Mouse (Mus musculus): ENCODE measurements around the gene Bub3. TPM values are rescaled to one million over a fixed set of nuclear protein-coding genes. Genes with fewer than 3 reads are reported as not detected.

Bub3 gene
- polyA plus RNA-seq, 1 experiment from 2014 or later: 148 TPM

DNA sequence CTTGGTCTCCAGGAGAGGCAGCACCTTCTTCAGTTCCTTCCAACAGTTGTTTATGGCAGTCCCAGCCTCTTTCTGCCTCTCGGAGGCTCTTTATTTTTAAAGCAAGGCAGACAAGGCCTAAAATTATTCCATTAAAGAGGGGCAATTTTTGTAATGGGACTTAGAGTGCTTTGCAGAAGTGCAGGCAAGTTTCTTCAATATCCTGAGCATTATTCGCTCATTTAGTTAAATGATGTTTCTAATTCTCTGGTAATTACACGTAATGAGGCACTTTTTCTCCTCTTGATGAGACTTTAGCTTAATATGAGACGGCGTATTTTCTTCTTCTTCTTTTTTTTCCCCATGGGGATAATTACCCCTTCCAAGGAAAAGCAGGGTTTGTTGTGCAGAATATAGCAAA lies 25.5 kb downstream of the Bub3 start:
- no peaks in the 10 kb centered on the region for H3K27me3 ChIP-seq (ENCODE audit: control insufficient read depth, insufficient read depth, low read length)
- no peak overlapping the region for H3K9ac ChIP-seq (ENCODE audit: low read depth, low read length)
- no peaks in the 10 kb centered on the region for H3K4me1 ChIP-seq (ENCODE audit: control insufficient read depth, insufficient read depth, low read length)
- no peak overlapping the region for H3K4me2 ChIP-seq
- H3K9me3 ChIP-seq (replicated peaks; ENCODE audit: control insufficient read depth, low read length): no peaks in the 10 kb centered on the region
- WGBS (ENCODE audit: insufficient replicate concordance): 84% methylated on average over 5 of the region's 5 CpGs
- no peak overlapping the region for H3K4me3 ChIP-seq (ENCODE audit: low read depth, low read length)
- no peak overlapping the region for H3K27ac ChIP-seq (ENCODE audit: low read depth, low read length)
- H3K36me3 ChIP-seq (ENCODE audit: control insufficient read depth, insufficient read depth, low read length): no peaks in the 10 kb centered on the region
- no peak for ATAC-seq (replicated peaks; ENCODE audit: insufficient number of reproducible peaks, low FRiP score, low TSS enrichment)

DNA sequence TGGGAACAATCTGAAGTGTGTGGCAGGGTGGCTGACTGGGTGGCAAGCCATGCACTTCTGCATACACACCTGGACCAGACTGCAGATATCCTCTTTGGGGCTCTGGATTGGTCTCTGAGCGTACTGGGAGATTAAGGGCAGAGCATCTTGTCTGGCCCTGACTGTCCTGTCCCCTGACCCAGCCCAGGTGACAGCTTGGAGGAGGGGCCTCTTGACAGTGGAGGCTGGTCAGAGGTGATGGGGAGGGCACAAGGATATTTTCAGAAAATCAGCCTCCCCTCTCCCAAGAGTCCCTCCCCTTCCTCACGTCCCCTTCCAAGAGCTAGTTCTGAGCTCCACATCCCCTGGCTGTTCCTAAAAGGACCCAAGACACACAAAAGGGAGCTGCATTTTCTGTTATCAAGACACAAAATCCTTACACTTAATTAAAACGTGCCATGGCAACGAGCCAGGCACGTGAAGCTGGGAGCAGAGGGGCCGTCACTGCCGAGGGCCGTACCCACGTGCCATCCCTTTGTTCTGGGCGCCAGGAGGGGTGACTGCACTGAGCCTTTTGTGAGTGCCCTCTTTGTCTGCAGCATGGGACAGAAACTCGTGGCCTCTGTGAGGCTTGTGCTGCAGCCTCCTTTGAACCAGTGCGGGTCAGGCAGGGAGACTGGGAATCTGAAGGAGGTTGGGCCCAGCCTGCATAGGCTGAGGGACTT lies 37.9 kb downstream of the Bub3 start:
- Histone ChIP-seq H3K27ac (ENCODE audit: low read depth, low read length) (no peak overlapping the region), H3K36me3 (ENCODE audit: control insufficient read depth, insufficient read depth, low read length) (no peaks in the 10 kb centered on the region), H3K9ac (ENCODE audit: low read depth, low read length) (no peak overlapping the region), H3K9me3 (replicated peaks; ENCODE audit: control insufficient read depth, low read length) (no peaks in the 10 kb centered on the region), H3K4me3 (ENCODE audit: low read depth, low read length) (no peak overlapping the region), H3K4me1 (ENCODE audit: control insufficient read depth, insufficient read depth, low read length) (no peaks in the 10 kb centered on the region), H3K4me2 (no peak overlapping the region; the same call in 1 of the 2 replicates), H3K27me3 (ENCODE audit: control insufficient read depth, insufficient read depth, low read length) (peaks cover 9% of the 10 kb centered on the region)
- ATAC-seq (replicated peaks; ENCODE audit: insufficient number of reproducible peaks, low FRiP score, low TSS enrichment): no peak
- 18% methylated on average over 12 of the region's 12 CpGs for WGBS (ENCODE audit: insufficient replicate concordance)

DNA sequence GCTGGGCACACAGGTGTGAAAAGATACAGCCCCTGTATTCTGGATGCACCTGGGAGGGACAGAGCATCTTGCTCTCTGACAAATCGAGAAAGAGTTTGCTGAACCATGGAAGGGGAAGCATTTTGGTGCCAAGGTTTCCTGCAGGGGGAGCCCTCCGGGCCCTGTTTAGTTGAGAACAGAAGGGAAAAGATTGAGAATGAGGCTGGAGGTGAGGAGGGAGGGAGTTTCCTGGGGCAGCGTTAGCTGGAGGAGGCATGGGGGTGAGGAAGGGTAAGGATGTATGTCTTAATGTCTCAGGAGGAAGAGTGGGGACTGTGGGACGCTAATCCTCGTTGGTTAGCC lies 38.4 kb downstream of the Bub3 start:
- H3K36me3 ChIP-seq (ENCODE audit: control insufficient read depth, insufficient read depth, low read length): no peaks in the 10 kb centered on the region
- no peak overlapping the region for H3K4me2 ChIP-seq
- no peak overlapping the region for H3K27ac ChIP-seq (ENCODE audit: low read depth, low read length)
- H3K4me1 ChIP-seq (ENCODE audit: control insufficient read depth, insufficient read depth, low read length): no peaks in the 10 kb centered on the region
- no peaks in the 10 kb centered on the region for H3K9me3 ChIP-seq (replicated peaks; ENCODE audit: control insufficient read depth, low read length)
- no peak overlapping the region for H3K4me3 ChIP-seq (ENCODE audit: low read depth, low read length)
- H3K27me3 ChIP-seq (ENCODE audit: control insufficient read depth, insufficient read depth, low read length): peaks cover 9% of the 10 kb centered on the region
- H3K9ac ChIP-seq (ENCODE audit: low read depth, low read length): no peak overlapping the region
- 10% methylated on average over 5 of the region's 5 CpGs for WGBS (ENCODE audit: insufficient replicate concordance)
- no peak for ATAC-seq (replicated peaks; ENCODE audit: insufficient number of reproducible peaks, low FRiP score, low TSS enrichment)

DNA sequence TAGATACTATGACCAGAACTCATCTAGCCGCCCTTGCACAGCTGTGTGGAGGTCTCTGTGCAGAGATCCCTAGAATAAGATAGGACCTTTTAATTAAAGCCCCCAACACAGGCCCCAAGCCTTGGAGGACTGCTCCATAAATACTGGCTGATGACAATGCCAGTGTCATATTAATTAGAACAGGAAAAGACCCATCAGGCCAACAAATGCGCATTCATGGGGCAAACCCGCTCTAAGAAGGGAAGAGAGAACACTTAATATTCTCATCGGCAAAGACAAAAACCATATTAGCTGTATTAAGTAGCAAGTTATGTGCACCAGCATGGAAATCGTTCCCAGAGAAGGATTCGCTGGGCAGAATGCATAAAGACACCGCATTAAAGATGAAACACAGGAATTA lies 42.1 kb downstream of the Bub3 start:
- H3K27me3 ChIP-seq (ENCODE audit: control insufficient read depth, insufficient read depth, low read length): peaks cover 9% of the 10 kb centered on the region
- H3K4me1 ChIP-seq (ENCODE audit: control insufficient read depth, insufficient read depth, low read length): no peaks in the 10 kb centered on the region
- no peak for ATAC-seq (replicated peaks; ENCODE audit: insufficient number of reproducible peaks, low FRiP score, low TSS enrichment)
- no peaks in the 10 kb centered on the region for H3K36me3 ChIP-seq (ENCODE audit: control insufficient read depth, insufficient read depth, low read length)
- H3K27ac ChIP-seq (ENCODE audit: low read depth, low read length): no peak overlapping the region
- H3K4me3 ChIP-seq (ENCODE audit: low read depth, low read length): no peak overlapping the region
- no peak overlapping the region for H3K4me2 ChIP-seq
- H3K9me3 ChIP-seq (replicated peaks; ENCODE audit: control insufficient read depth, low read length): no peaks in the 10 kb centered on the region
- 84% methylated on average over 7 of the region's 7 CpGs for WGBS (ENCODE audit: insufficient replicate concordance)
- H3K9ac ChIP-seq (ENCODE audit: low read depth, low read length): no peak overlapping the region

DNA sequence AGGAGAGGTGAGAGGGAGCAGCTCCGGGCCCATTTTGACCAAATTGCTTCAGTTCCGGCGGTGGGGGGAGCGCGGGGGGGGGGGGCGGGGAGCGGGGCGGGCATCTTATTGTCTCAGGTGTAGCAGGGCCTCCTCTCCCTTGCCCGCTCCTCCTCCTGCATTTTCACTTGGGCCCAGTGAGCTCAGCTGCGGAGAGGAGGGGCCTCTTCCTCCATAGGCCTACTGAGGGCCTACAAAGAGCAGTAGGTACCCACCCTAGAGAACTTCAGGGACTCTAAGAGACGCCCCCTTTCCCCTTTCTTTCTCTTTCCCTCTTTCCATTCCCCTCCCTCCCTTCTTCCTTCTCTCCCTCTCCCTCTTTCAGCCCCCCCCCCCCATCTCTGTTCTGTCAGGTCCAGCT lies 43.2 kb downstream of the Bub3 start:
- no peaks in the 10 kb centered on the region for H3K36me3 ChIP-seq (ENCODE audit: control insufficient read depth, insufficient read depth, low read length)
- H3K9ac ChIP-seq (ENCODE audit: low read depth, low read length): no peak overlapping the region
- H3K4me1 ChIP-seq (ENCODE audit: control insufficient read depth, insufficient read depth, low read length): no peaks in the 10 kb centered on the region
- no peak overlapping the region for H3K4me3 ChIP-seq (ENCODE audit: low read depth, low read length)
- no peak overlapping the region for H3K4me2 ChIP-seq
- WGBS (ENCODE audit: insufficient replicate concordance): 12% methylated on average over 9 of the region's 11 CpGs
- no peak for ATAC-seq (replicated peaks; ENCODE audit: insufficient number of reproducible peaks, low FRiP score, low TSS enrichment)
- 0 out of 2 replicates have a peak, but pooled peaks cover 1% of the 10 kb centered on the region for H3K27me3 ChIP-seq (ENCODE audit: control insufficient read depth, insufficient read depth, low read length)
- H3K27ac ChIP-seq (ENCODE audit: low read depth, low read length): no peak overlapping the region
- H3K9me3 ChIP-seq (replicated peaks; ENCODE audit: control insufficient read depth, low read length): no peaks in the 10 kb centered on the region

DNA sequence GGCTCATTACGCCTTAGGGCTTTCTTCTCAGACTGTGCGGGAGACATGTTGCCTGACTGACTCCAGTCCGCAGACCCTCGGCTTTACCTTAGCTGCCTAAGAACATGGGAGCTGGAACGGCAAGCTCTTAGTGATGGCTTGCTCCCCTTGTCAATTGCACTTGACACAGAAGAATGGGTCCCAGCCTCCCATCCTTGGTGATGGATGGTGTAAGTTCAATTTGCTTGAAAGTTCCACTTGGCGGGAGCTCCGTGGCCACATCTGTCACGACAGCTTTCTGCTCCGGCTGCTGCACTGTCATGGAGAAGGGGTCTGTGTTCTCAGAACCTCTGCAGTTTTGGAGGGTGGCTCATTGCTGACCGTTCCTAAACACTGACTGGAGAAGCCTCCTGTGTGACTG lies 44.9 kb downstream of the Bub3 start:
- Histone ChIP-seq H3K9me3 (replicated peaks; ENCODE audit: control insufficient read depth, low read length) (no peaks in the 10 kb centered on the region), H3K36me3 (ENCODE audit: control insufficient read depth, insufficient read depth, low read length) (no peaks in the 10 kb centered on the region), H3K27ac (ENCODE audit: low read depth, low read length) (no peak overlapping the region), H3K9ac (ENCODE audit: low read depth, low read length) (no peak overlapping the region), H3K4me1 (ENCODE audit: control insufficient read depth, insufficient read depth, low read length) (no peaks in the 10 kb centered on the region), H3K27me3 (ENCODE audit: control insufficient read depth, insufficient read depth, low read length) (no peaks in the 10 kb centered on the region), H3K4me2 (no peak overlapping the region), H3K4me3 (ENCODE audit: low read depth, low read length) (no peak overlapping the region)
- no peak for ATAC-seq (replicated peaks; ENCODE audit: insufficient number of reproducible peaks, low FRiP score, low TSS enrichment)
- 86% methylated on average over 10 of the region's 10 CpGs for WGBS (ENCODE audit: insufficient replicate concordance)

DNA sequence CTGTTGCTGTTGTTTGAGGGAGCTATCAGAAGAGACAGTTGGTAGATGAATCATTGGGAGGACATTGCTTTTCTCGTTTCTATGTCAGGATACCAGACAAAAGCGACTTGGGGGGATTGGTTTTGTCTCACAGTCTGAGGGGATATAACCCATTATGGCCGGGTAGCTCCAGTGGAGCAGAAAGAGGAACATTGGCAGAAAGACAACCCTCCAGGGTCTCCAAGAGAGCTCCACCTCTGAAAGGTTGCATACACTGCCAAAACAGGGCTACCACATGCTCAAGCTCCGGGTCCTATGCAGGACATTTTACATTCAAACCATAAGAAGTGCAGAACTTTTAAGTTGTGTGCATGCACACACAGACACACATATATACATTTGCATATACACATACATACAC lies 45.5 kb downstream of the Bub3 start:
- Histone ChIP-seq H3K4me3 (ENCODE audit: low read depth, low read length) (no peak overlapping the region), H3K4me1 (ENCODE audit: control insufficient read depth, insufficient read depth, low read length) (no peaks in the 10 kb centered on the region), H3K9me3 (replicated peaks; ENCODE audit: control insufficient read depth, low read length) (no peaks in the 10 kb centered on the region), H3K27ac (ENCODE audit: low read depth, low read length) (no peak overlapping the region), H3K27me3 (ENCODE audit: control insufficient read depth, insufficient read depth, low read length) (no peaks in the 10 kb centered on the region), H3K9ac (ENCODE audit: low read depth, low read length) (no peak overlapping the region), H3K4me2 (no peak overlapping the region), H3K36me3 (ENCODE audit: control insufficient read depth, insufficient read depth, low read length) (no peaks in the 10 kb centered on the region)
- 64% methylated on average over 4 of the region's 4 CpGs for WGBS (ENCODE audit: insufficient replicate concordance)
- ATAC-seq (replicated peaks; ENCODE audit: insufficient number of reproducible peaks, low FRiP score, low TSS enrichment): no peak

DNA sequence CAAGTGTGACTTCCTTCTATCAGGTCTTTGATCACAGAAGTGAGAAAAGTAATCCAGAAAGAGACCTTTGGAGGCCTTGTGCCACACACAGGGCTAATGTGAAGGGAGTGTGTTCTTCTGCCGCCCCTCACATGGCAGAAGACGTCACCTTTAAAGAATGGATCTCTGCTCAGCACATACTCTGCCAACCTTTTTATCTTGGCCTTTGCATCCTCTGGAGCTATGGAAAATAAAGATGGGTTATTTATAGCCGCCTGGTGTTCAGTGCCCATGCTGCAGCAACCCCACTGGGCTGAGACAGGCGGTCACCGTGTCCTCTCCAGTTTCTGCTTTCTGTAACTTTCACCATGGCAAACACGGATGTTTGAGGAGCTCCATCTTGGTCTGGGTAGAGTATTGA lies 48.0 kb downstream of the Bub3 start:
- WGBS (ENCODE audit: insufficient replicate concordance): 73% methylated on average over 6 of the region's 6 CpGs
- Histone ChIP-seq H3K9ac (ENCODE audit: low read depth, low read length) (no peak overlapping the region), H3K27ac (ENCODE audit: low read depth, low read length) (no peak overlapping the region), H3K27me3 (ENCODE audit: control insufficient read depth, insufficient read depth, low read length) (no peaks in the 10 kb centered on the region), H3K9me3 (replicated peaks; ENCODE audit: control insufficient read depth, low read length) (no peaks in the 10 kb centered on the region), H3K36me3 (ENCODE audit: control insufficient read depth, insufficient read depth, low read length) (no peaks in the 10 kb centered on the region), H3K4me2 (no peak overlapping the region), H3K4me1 (ENCODE audit: control insufficient read depth, insufficient read depth, low read length) (no peaks in the 10 kb centered on the region), H3K4me3 (ENCODE audit: low read depth, low read length) (no peak overlapping the region)
- ATAC-seq (replicated peaks; ENCODE audit: insufficient number of reproducible peaks, low FRiP score, low TSS enrichment): no peak

DNA sequence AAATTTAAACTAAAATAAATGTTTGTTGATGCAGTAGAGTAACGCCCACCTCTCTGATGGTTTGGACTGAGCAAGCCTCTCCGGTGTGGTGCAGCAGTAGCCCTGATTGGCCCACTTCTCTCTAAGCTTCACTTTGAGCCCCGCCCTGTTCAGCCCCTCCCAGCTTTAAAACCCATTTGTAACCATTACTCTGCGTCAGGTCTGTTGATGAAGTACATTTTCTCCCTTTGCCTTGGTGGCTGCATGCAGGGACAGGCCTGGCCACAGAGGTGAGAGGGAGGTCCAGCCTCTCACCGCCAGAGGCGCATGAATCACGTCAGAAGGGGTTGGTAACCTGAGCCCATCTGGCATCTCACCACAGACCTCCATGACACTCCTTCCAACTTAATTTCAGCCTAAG lies 49.7 kb downstream of the Bub3 start:
- no peak for ATAC-seq (replicated peaks; ENCODE audit: insufficient number of reproducible peaks, low FRiP score, low TSS enrichment)
- H3K4me1 ChIP-seq (ENCODE audit: control insufficient read depth, insufficient read depth, low read length): no peaks in the 10 kb centered on the region
- no peaks in the 10 kb centered on the region for H3K9me3 ChIP-seq (replicated peaks; ENCODE audit: control insufficient read depth, low read length)
- no peaks in the 10 kb centered on the region for H3K36me3 ChIP-seq (ENCODE audit: control insufficient read depth, insufficient read depth, low read length)
- no peak overlapping the region for H3K9ac ChIP-seq (ENCODE audit: low read depth, low read length)
- H3K27ac ChIP-seq (ENCODE audit: low read depth, low read length): no peak overlapping the region
- no peak overlapping the region for H3K4me3 ChIP-seq (ENCODE audit: low read depth, low read length)
- WGBS (ENCODE audit: insufficient replicate concordance): 32% methylated on average over 7 of the region's 7 CpGs
- H3K4me2 ChIP-seq: no peak overlapping the region
- no peaks in the 10 kb centered on the region for H3K27me3 ChIP-seq (ENCODE audit: control insufficient read depth, insufficient read depth, low read length)

Data from heart, embryonic 11.5 days (tissue).